ENCODE assay signal across 17 mouse cellular contexts in the genomic region with DNA sequence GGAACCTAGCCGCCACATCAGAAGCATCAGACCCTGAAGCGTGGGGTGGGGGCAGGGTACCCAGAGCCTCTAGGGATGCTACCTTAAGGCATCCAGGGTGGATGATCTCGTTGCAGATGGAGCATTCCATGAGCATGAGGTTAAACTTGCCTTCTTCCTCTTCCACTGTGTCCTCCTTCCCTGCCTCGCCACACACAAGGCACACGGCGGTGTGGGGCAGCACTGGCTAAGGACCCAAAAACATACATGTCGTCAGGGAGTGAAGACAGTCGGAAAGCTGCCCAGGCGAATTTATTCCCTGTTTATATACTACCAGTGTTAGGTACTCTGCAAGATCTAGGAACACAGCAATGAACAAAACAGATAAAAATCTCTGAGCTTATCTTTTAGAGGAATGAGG. TPM values are rescaled to one million over a fixed set of nuclear protein-coding genes. Genes with fewer than 3 reads are reported as not detected.
DNase-seq lines count a peak whose midpoint lies in the region; ATAC-seq and TF ChIP-seq lines count a peak whose summit lies in the region.
"Had no signal": no experiment of that assay in that cellular context is flagged by ENCODE, and none has a peak within 500 bp of the region (broad histone marks: within the 10 kb centered on the region; RNA-seq: fewer than 3 reads in every experiment).

No protein-coding gene starts in this region.

- H3K27me3 ChIP-seq in heart, embryonic 10.5 days (ENCODE audit: insufficient read depth, poor library complexity, severe bottlenecking), result no peaks in the 10 kb centered on the region
- no peaks in the 10 kb centered on the region for H3K27me3 ChIP-seq in E14TG2a.4 (ENCODE audit: insufficient read depth, low read length)
- no peaks in the 10 kb centered on the region for H3K27me3 ChIP-seq in stomach, embryonic 16.5 days (ENCODE audit: control insufficient read depth, insufficient read depth, low read length)
- H3K27me3 ChIP-seq: embryonic facial prominence, embryonic 12.5 days; embryonic facial prominence, embryonic 15.5 days; heart, embryonic 13.5 days; hindbrain, embryonic 12.5 days; hindbrain, embryonic 15.5 days had no signal

- no peak for ATAC-seq in stomach, embryonic 16.5 days (ENCODE audit: insufficient read depth, low FRiP score)
- ATAC-seq: forebrain, embryonic 14.5 days; forebrain, postnatal 0 days had no signal

- peaks cover 49% of the 10 kb centered on the region for H3K36me3 ChIP-seq in heart, embryonic 10.5 days
- H3K36me3 ChIP-seq in E14TG2a.4 (ENCODE audit: insufficient read depth, low read length), result peaks cover 72% of the 10 kb centered on the region
- H3K36me3 ChIP-seq in stomach, embryonic 16.5 days (ENCODE audit: control insufficient read depth, insufficient read depth, low read length), result 0 out of 2 replicates have a peak, but pooled peaks cover 10% of the 10 kb centered on the region

- peak; percentile 73 for DNase-seq in heart, embryonic 10.5 days (ENCODE audit: low spot score)
- DNase-seq in heart, postnatal 14 days, result no peak
- DNase-seq in gastrocnemius, postnatal 10 days, result no peak
- DNase-seq in c-Kit-positive CD71-positive TER-119-positive erythroid progenitor cells, embryonic 14.5 days (ENCODE audit: low spot score), result no peak
- DNase-seq: adrenal gland, adult 2 months; adrenal gland, postnatal 14 days; forebrain, postnatal 0 days; gastrocnemius, adult 2 months; gastrocnemius, postnatal 25 days had no signal

- no peak overlapping the region for H3K9ac ChIP-seq in stomach, embryonic 16.5 days (ENCODE audit: low read length)
- H3K9ac ChIP-seq: embryonic facial prominence, embryonic 12.5 days; embryonic facial prominence, embryonic 15.5 days; forebrain, postnatal 0 days; heart, embryonic 13.5 days; hindbrain, embryonic 12.5 days; hindbrain, embryonic 15.5 days had no signal

- WGBS in heart, embryonic 10.5 days, result 78% methylated on average over 9 of the region's 9 CpGs
- 78% methylated on average over 9 of the region's 9 CpGs for WGBS in stomach, embryonic 16.5 days

- no peak overlapping the region for H3K4me3 ChIP-seq in heart, embryonic 10.5 days
- peak overlapping the region; percentile 61; the same call in 1 of the 2 replicates for H3K4me3 ChIP-seq in E14TG2a.4 (replicated peaks; ENCODE audit: low read length)
- H3K4me3 ChIP-seq in stomach, embryonic 16.5 days (replicated peaks; ENCODE audit: low read length), result no peak overlapping the region
- H3K4me3 ChIP-seq: embryonic facial prominence, embryonic 12.5 days; embryonic facial prominence, embryonic 15.5 days; gastrocnemius, adult 2 months; heart, embryonic 13.5 days; hindbrain, embryonic 12.5 days; hindbrain, embryonic 15.5 days had no signal

- intact Hi-C loops in heart, postnatal 14 days (cut with DNase I), result no loop called here

- H3K4me2 ChIP-seq in stomach, embryonic 16.5 days (ENCODE audit: low read depth, low read length), result no peak overlapping the region
- H3K4me2 ChIP-seq: embryonic facial prominence, embryonic 12.5 days; embryonic facial prominence, embryonic 15.5 days; heart, embryonic 13.5 days; hindbrain, embryonic 12.5 days; hindbrain, embryonic 15.5 days had no signal

- TF ChIP-seq CTCF in E14TG2a.4 (conservative IDR thresholded peaks at IDR 0.05; ENCODE audit: low read length), result no peak

- H3K9me3 ChIP-seq in heart, embryonic 10.5 days, result no peaks in the 10 kb centered on the region
- no peaks in the 10 kb centered on the region for H3K9me3 ChIP-seq in E14TG2a.4 (ENCODE audit: low read length)
- no peaks in the 10 kb centered on the region for H3K9me3 ChIP-seq in stomach, embryonic 16.5 days (replicated peaks; ENCODE audit: control insufficient read depth, low read length)
- H3K9me3 ChIP-seq: embryonic facial prominence, embryonic 12.5 days; embryonic facial prominence, embryonic 15.5 days; heart, embryonic 13.5 days; hindbrain, embryonic 12.5 days; hindbrain, embryonic 15.5 days had no signal

- H3K27ac ChIP-seq in heart, embryonic 10.5 days, result no peak overlapping the region
- peak overlapping the region; percentile 9; the same call in 1 of the 2 replicates for H3K27ac ChIP-seq in stomach, embryonic 16.5 days (ENCODE audit: low read length)
- H3K27ac ChIP-seq: embryonic facial prominence, embryonic 12.5 days; embryonic facial prominence, embryonic 15.5 days; gastrocnemius, adult 2 months; hindbrain, embryonic 12.5 days; hindbrain, embryonic 15.5 days had no signal

- H3K4me1 ChIP-seq in heart, embryonic 10.5 days, result peaks cover 11% of the 10 kb centered on the region
- peaks cover 59% of the 10 kb centered on the region for H3K4me1 ChIP-seq in E14TG2a.4 (replicated peaks; ENCODE audit: low read depth, low read length)
- H3K4me1 ChIP-seq in stomach, embryonic 16.5 days (ENCODE audit: control insufficient read depth, insufficient read depth, low read length), result peaks cover 10% of the 10 kb centered on the region
- H3K4me1 ChIP-seq: embryonic facial prominence, embryonic 12.5 days had no signal

RNA-seq across cellular contexts. Expression of a gene that starts 33.4 kb away (rescaled TPM):
- 33.6 and 35.3 TPM in 2 replicates for polyA plus RNA-seq in heart, embryonic 10.5 days (2016; fragmentation: Nextera tagmentation; extraction: Ambion mirVana)
- 10 to 100 TPM; 27.3 to 27.7 TPM for total RNA-seq in heart, postnatal 14 days (2021)
- polyA plus RNA-seq in stomach, embryonic 16.5 days (2015; fragmentation: Nextera tagmentation; extraction: Ambion mirVana), result 30.8 and 33.6 TPM in 2 replicates
- 10 to 100 TPM; 12.7 to 15.9 TPM for total RNA-seq in gastrocnemius, postnatal 10 days (2021)
